Mouse (Mus musculus) limb, embryonic 11.5 days (tissue): ENCODE results near the gene Sh3gl3. TPM values are rescaled to one million over a fixed set of nuclear protein-coding genes. Genes with fewer than 3 reads are reported as not detected.
A peak's percentile ranks its signal among the peaks of the same experiment; 100 is the strongest.

Source experiments
- ATAC-seq: fragments of 200-750 bp; cut with Nextera tagmentation; 2 replicates; pipeline ENCODE4 v1.8.0; 2017; ENCODE audit warnings: low read depth; ENCODE audit not compliant: insufficient number of reproducible peaks, low FRiP score, low TSS enrichment
- DNase-seq: peaks from one replicate; pipeline ENCODE4 v3.0.0-alpha.2; 2015; ENCODE audit warnings: low spot score
- H3K27ac ChIP-seq: fragments of 300-500 bp; sonication (generic); replicated peaks from 2 replicates; pipeline ENCODE4 v1.5.1; 2014; ENCODE audit warnings: low read depth, mild to moderate bottlenecking, low read length
- H3K27me3 ChIP-seq: fragments of 300-500 bp; sonication (generic); 2 replicates; pipeline ENCODE4 v1.6.1; 2014; ENCODE audit warnings: mild to moderate bottlenecking, low read length, mixed read lengths; ENCODE audit not compliant: control insufficient read depth, insufficient read depth
- H3K36me3 ChIP-seq: fragments of 300-500 bp; sonication (generic); 2 replicates; pipeline ENCODE4 v1.6.1; 2014; ENCODE audit warnings: mild to moderate bottlenecking, low read length, moderate library complexity, mixed read lengths; ENCODE audit not compliant: control insufficient read depth, insufficient read depth
- H3K4me1 ChIP-seq: fragments of 300-500 bp; sonication (generic); 2 replicates; pipeline ENCODE4 v1.6.1; 2014; ENCODE audit warnings: low read length, mixed read lengths; ENCODE audit not compliant: control insufficient read depth, insufficient read depth
- H3K4me2 ChIP-seq: fragments of 300-500 bp; sonication (generic); 2 replicates; pipeline ENCODE4 v1.6.1; 2014; ENCODE audit warnings: low read depth, mild to moderate bottlenecking, moderate library complexity; ENCODE audit not compliant: severe bottlenecking
- H3K4me3 ChIP-seq: fragments of 300-500 bp; sonication (generic); 2 replicates; pipeline ENCODE4 v1.5.1; 2014; ENCODE audit warnings: low read depth, low read length
- H3K9ac ChIP-seq: fragments of 300-500 bp; sonication (generic); 2 replicates; pipeline ENCODE4 v1.6.1; 2014; ENCODE audit warnings: mild to moderate bottlenecking, low read length
- H3K9me3 ChIP-seq: fragments of 300-500 bp; sonication (generic); 2 replicates; pipeline ENCODE4 v1.6.1; 2016; ENCODE audit warnings: low read length; ENCODE audit not compliant: control insufficient read depth
- WGBS: fragments of 180-500 bp; shearing (Covaris S2); extraction: QIAGEN DNeasy Blood & Tissue Kit; methylation state at CpG from one replicate; pipeline ENCODE4 v1.1.7; 2014; 5-methylcytosine and 5-hydroxymethylcytosine counted together
- polyA plus RNA-seq: library from polyadenylated mRNA; unstranded; fragments of >200 nt; fragmentation: Nextera tagmentation; extraction: Ambion mirVana; gene quantifications from 2 replicates; pipeline ENCODE4 v1.2.1, GENCODE M21; 2014

Gene Sh3gl3
- 19.4 and 21.1 TPM in 2 replicates for polyA plus RNA-seq

DNA sequence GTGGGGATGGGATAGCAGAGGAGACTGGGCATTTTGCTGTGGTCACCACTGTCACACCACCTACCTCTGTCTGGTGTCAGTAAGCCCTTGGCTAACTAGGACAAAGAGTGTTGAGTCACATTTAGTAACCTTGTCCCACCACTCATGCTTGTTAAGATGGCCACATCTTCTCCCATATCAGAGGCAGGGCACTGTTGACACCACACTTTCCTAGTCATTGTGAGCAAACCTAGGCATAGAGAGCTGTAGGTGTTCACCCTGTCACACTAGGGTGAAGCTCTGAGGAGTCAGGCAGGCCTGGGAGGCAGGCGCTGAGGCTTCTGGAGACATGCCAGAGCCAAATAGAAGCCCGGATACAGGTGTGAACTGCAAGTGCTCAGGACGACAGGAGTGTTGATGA is at the start of gene Sh3gl3:
Gene Sh3gl3 (plus strand): TSS at position 301 of the 400 bp plus-strand sequence.
- no peaks in the 10 kb centered on the region for H3K9me3 ChIP-seq
- H3K4me3 ChIP-seq = peak within 1 kb of the TSS; percentile 54
- H3K9ac ChIP-seq = peak within 1 kb of the TSS; percentile 72
- WGBS = 78% methylated on average over 3 of the region's 3 CpGs
- DNase-seq = no peak
- H3K4me2 ChIP-seq = peak within 1 kb of the TSS; percentile 93
- H3K4me1 ChIP-seq = no peaks in the 10 kb centered on the region
- no peaks in the 10 kb centered on the region for H3K27me3 ChIP-seq
- H3K27ac ChIP-seq = no peak within 1 kb of the TSS
- ATAC-seq = no peak
- no peaks in the 10 kb centered on the region for H3K36me3 ChIP-seq

DNA sequence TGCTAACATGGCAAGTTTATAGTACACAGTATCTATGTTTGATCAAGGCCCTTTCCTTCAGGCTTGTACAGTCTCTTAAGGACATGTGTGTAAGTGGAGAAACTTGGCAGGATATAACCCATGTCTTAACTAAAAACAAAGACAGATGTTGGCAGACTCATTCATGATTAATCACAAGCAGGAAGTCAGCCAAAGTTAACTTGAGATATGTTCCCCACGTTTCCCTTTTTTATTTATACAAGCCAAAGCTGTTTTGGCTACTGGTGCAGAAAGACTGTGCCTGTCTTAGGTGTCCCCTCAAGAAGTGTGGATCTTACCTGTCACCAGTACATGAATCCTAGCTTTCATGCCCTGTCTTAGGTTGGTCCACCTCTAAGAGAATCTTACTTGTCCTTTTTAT is 35.4 kb upstream of the Sh3gl3 start:
- ATAC-seq (no peak), DNase-seq (no peak)
- H3K9me3 ChIP-seq = no peaks in the 10 kb centered on the region; the same call in 1 of the 2 replicates
- no peak overlapping the region for H3K4me3 ChIP-seq
- H3K27me3 ChIP-seq = no peaks in the 10 kb centered on the region
- no peak overlapping the region for H3K9ac ChIP-seq
- WGBS = 56% methylated on average over 1 of the region's 1 CpGs
- H3K4me1 ChIP-seq = no peaks in the 10 kb centered on the region
- no peak overlapping the region for H3K4me2 ChIP-seq
- no peak overlapping the region for H3K27ac ChIP-seq
- no peaks in the 10 kb centered on the region for H3K36me3 ChIP-seq

DNA sequence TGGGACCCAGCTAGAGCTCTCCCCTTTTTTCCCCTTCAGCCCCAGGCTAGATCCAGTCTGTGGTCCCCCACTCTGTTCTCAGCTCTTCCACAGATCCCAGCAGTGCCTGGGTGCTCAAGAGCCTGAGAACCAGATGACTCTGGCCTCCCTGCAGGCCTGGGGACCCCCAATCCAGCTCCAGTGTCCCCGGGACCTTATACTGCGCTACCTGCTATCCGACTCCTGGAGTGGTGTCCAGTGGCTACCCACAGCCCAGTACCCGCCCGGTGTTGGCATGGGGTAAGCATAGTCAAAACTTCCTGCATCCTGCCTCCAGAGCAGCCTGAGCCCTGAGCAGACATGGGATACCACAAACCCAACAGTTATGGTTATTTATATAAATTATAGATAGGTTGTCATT is 26.5 kb upstream of the Sh3gl3 start:
- Histone ChIP-seq H3K27ac (no peak overlapping the region), H3K9me3 (no peaks in the 10 kb centered on the region), H3K36me3 (no peaks in the 10 kb centered on the region), H3K9ac (no peak overlapping the region), H3K4me1 (no peaks in the 10 kb centered on the region), H3K4me3 (no peak overlapping the region), H3K27me3 (no peaks in the 10 kb centered on the region), H3K4me2 (no peak overlapping the region)
- DNase-seq = no peak
- ATAC-seq = no peak
- 85% methylated on average over 5 of the region's 5 CpGs for WGBS

DNA sequence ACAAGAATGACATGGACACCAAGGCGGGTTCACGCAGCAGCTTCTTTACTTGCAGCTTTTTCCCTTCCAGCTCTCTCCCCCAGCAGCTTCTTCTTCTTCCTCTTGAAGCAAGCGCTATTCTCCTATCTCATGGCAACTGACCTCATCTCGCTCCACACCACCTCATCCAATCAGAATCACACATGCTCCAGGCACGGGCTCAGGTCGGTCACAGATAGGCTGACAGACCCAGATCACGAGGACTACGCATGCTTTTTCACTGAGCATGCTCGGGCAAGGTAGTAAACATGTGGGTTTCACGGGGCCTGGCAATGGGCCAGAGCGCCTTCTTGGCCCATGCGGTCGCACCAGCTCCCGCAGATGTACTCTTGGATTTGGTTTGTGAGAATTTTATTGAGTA is 9.0 kb upstream of the Sh3gl3 start:
- Histone ChIP-seq H3K4me1 (no peaks in the 10 kb centered on the region), H3K27me3 (no peaks in the 10 kb centered on the region), H3K4me2 (no peak overlapping the region), H3K27ac (no peak overlapping the region), H3K4me3 (no peak overlapping the region), H3K9ac (no peak overlapping the region), H3K9me3 (no peaks in the 10 kb centered on the region), H3K36me3 (no peaks in the 10 kb centered on the region)
- WGBS = 94% methylated on average over 14 of the region's 14 CpGs
- DNase-seq (no peak), ATAC-seq (no peak)

DNA sequence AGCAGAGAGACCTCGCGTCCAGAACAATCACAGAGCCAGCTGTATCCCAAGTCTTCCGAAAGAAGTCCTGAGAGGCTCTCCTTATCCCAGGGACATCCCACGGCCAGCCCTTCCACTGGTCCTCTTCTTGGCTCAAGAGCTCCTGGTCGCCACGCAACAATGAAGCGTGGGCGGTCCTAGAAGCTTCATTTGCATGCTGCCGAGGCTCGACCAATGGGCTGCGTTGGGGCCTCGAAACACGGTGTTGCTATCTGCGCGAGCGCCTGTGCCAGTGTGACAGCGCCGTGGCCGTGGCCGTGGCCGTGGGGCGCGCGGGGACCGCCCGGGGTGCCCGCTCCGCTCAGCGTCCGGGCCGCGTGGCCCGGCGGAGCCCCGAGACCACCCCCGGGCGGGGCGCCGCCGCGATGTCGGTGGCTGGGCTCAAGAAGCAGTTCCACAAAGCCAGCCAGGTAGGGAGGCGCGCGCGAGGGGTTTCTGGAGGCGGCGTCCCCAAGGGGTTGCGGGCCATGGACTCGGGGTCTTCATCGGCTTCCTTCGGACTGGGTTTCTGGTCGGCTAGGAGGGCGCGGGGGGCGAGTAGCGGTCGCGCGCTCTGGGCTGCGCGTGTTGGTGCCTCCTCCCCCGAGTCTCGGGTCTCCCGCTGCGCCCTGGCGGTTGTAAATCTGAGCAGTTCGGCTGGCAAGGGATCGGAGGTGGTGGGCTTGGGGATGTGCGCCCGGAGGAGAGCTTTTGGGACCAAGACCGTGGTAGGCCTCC is 1.1 kb downstream of the Sh3gl3 start:
- H3K9ac ChIP-seq = peak overlapping the region; percentile 72
- H3K4me3 ChIP-seq = peak overlapping the region; percentile 54
- H3K9me3 ChIP-seq = no peaks in the 10 kb centered on the region
- peak; percentile 86 for DNase-seq
- peak overlapping the region; percentile 93 for H3K4me2 ChIP-seq
- under 1% methylated on average over 67 of the region's 72 CpGs for WGBS
- no peaks in the 10 kb centered on the region for H3K36me3 ChIP-seq
- no peaks in the 10 kb centered on the region for H3K4me1 ChIP-seq
- peak; percentile 86 for ATAC-seq
- no peaks in the 10 kb centered on the region for H3K27me3 ChIP-seq
- no peak overlapping the region for H3K27ac ChIP-seq

DNA sequence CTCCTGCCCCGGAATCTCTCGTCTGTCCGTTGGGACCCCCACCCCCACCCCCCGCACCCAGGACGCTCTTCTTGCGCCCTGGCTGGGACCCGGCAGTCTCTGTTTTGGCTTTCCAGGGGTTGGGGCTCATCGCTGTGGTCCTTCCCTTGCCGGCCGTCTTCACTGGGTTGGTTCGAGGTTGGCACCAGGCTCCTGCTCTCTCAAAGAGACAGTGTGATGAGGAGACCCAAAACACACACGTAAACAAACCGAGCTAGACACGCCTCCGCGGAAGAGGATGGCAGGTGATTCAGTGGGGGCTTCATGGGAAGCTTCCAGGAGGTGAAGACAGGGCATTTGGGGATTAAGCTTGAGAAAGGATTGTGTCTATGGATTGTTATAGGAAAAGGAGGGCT is 1.7 kb downstream of the Sh3gl3 start:
- no peaks in the 10 kb centered on the region for H3K4me1 ChIP-seq
- no peaks in the 10 kb centered on the region for H3K36me3 ChIP-seq
- DNase-seq (no peak), ATAC-seq (0 out of 2 replicates have a peak, but pooled peaks have one; percentile 29)
- H3K4me3 ChIP-seq = peak overlapping the region; percentile 54
- peak overlapping the region; percentile 72 for H3K9ac ChIP-seq
- no peaks in the 10 kb centered on the region for H3K9me3 ChIP-seq
- under 1% methylated on average over 16 of the region's 16 CpGs for WGBS
- H3K4me2 ChIP-seq = peak overlapping the region; percentile 93
- H3K27ac ChIP-seq = no peak overlapping the region
- H3K27me3 ChIP-seq = no peaks in the 10 kb centered on the region

DNA sequence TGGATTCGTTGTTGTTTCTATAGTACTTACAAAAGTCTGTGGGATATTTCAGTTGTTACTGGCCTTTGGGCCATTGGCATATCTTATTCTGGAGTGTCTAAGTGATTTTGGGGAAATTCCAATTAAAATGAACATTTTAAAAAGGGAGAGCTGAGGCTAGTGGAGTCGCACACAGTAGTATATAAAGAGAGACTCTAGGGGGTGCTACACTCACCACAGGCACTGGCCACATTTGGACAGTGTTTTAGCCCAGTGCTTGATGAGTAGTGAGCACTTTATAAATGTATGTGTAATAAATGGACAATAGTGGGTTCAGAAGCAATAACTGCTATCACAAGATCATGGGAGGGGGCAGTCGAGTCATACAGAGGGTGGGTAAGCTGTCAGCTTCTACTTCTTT is 2.6 kb downstream of the Sh3gl3 start:
- no peak overlapping the region for H3K4me2 ChIP-seq
- no peak overlapping the region for H3K4me3 ChIP-seq
- H3K27ac ChIP-seq = no peak overlapping the region
- ATAC-seq (no peak), DNase-seq (no peak)
- no peak overlapping the region for H3K9ac ChIP-seq
- H3K27me3 ChIP-seq = no peaks in the 10 kb centered on the region
- no peaks in the 10 kb centered on the region for H3K9me3 ChIP-seq
- 61% methylated on average over 3 of the region's 3 CpGs for WGBS
- no peaks in the 10 kb centered on the region for H3K4me1 ChIP-seq
- no peaks in the 10 kb centered on the region for H3K36me3 ChIP-seq

DNA sequence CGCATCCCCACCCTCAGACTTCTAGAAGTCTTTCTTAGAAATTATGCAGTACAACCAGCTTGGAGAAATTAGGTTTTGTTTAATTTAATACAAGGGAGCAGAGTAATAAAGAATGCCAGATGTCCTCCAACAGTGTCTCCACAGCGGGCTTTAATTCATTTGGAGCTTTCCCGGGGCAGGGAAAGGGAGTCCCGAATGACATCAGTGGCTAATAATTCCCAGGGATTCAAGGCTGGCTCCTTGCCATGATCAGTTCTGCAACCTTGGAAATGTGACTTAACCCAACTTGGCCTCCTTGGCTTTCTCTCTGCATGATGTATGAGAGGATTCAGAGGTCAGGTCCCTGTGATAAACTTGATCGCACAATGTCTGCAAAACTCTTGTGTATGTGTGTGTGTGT is 3.7 kb downstream of the Sh3gl3 start:
- 53% methylated on average over 5 of the region's 5 CpGs for WGBS
- no peak overlapping the region for H3K4me2 ChIP-seq
- H3K9me3 ChIP-seq = no peaks in the 10 kb centered on the region
- no peak overlapping the region for H3K4me3 ChIP-seq
- H3K27ac ChIP-seq = no peak overlapping the region
- H3K27me3 ChIP-seq = no peaks in the 10 kb centered on the region
- H3K9ac ChIP-seq = no peak overlapping the region
- DNase-seq (no peak), ATAC-seq (no peak)
- no peaks in the 10 kb centered on the region for H3K36me3 ChIP-seq
- no peaks in the 10 kb centered on the region for H3K4me1 ChIP-seq

DNA sequence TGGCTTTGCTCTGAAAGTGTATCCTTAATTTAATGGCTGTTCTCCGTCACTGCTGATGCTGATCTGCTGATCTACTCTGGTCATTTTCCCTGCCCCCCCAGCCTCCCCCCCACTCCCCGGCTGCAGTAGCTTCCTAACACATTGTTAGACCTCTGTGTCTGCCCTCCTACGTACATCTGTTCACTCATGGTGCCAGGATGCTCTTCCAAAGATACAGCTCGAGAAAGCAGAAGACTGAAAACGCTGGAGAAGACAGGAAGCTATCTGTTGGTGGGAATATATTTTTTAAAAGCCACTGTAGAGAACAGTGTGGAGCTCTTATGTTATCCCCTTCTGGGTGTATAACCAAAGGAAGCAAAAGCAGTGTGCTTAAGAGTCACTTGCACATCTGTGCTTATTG is 7.3 kb downstream of the Sh3gl3 start:
- ATAC-seq (no peak), DNase-seq (no peak)
- Histone ChIP-seq H3K9ac (no peak overlapping the region), H3K4me1 (no peaks in the 10 kb centered on the region), H3K4me2 (no peak overlapping the region), H3K9me3 (no peaks in the 10 kb centered on the region), H3K36me3 (no peaks in the 10 kb centered on the region), H3K4me3 (no peak overlapping the region), H3K27me3 (no peaks in the 10 kb centered on the region), H3K27ac (no peak overlapping the region)
- WGBS = 91% methylated on average over 5 of the region's 5 CpGs
